Mouse (Mus musculus) CH12.LX (cell line): ENCODE measurements around the gene Gapdh.

Source experiments
- CTCF ChIP-seq, 2 experiments: IDR thresholded peaks in 1 of 2; conservative IDR thresholded peaks in 1 of 2; 2 replicates each; pipeline ENCODE4 v1.5.1; 2011 to 2012; ENCODE audit warnings: low read depth in 2 of 2, low read length in 2 of 2, improper control_type of control experiment in 1 of 2, inconsistent platforms in 1 of 2, mild to moderate bottlenecking in 1 of 2, moderate library complexity in 1 of 2
- EP300 ChIP-seq: IDR thresholded peaks from 2 replicates; pipeline ENCODE4 v1.6.1; 2011; ENCODE audit warnings: low read length, improper control_type of control experiment
- GABPA ChIP-seq: IDR thresholded peaks from 2 replicates; pipeline ENCODE4 v1.6.1; 2012; ENCODE audit warnings: low read depth, low read length, improper control_type of control experiment, inconsistent platforms; ENCODE audit not compliant: insufficient replicate concordance
- JUND ChIP-seq: conservative IDR thresholded peaks from 2 replicates; pipeline ENCODE4 v1.6.1; 2011; ENCODE audit warnings: low read depth, low read length, improper control_type of control experiment
- MAFK ChIP-seq: IDR thresholded peaks from 2 replicates; pipeline ENCODE4 v1.6.1; 2011; ENCODE audit warnings: low read length, improper control_type of control experiment; ENCODE audit not compliant: insufficient replicate concordance
- MAZ ChIP-seq: IDR thresholded peaks from 2 replicates; pipeline ENCODE4 v1.6.1; 2012; ENCODE audit warnings: low read depth, mild to moderate bottlenecking, inconsistent platforms, low read length, improper control_type of control experiment, moderate library complexity
- MYC ChIP-seq: IDR thresholded peaks from 2 replicates; pipeline ENCODE4 v1.6.1; 2011; ENCODE audit warnings: low read depth, mild to moderate bottlenecking, improper control_type of control experiment, low read length
- POLR2A ChIP-seq: IDR thresholded peaks from 2 replicates; pipeline ENCODE4 v1.6.1; 2011; ENCODE audit warnings: low read depth, mild to moderate bottlenecking, improper control_type of control experiment, low read length
- RAD21 ChIP-seq: IDR thresholded peaks from 2 replicates; pipeline ENCODE4 v1.6.1; 2011; ENCODE audit warnings: low read depth, mild to moderate bottlenecking, low read length, improper control_type of control experiment, moderate library complexity
- ZKSCAN1 ChIP-seq: IDR thresholded peaks from 2 replicates; pipeline ENCODE4 v1.6.1; 2012; ENCODE audit warnings: low read depth, inconsistent platforms, low read length, improper control_type of control experiment, borderline replicate concordance

DNA sequence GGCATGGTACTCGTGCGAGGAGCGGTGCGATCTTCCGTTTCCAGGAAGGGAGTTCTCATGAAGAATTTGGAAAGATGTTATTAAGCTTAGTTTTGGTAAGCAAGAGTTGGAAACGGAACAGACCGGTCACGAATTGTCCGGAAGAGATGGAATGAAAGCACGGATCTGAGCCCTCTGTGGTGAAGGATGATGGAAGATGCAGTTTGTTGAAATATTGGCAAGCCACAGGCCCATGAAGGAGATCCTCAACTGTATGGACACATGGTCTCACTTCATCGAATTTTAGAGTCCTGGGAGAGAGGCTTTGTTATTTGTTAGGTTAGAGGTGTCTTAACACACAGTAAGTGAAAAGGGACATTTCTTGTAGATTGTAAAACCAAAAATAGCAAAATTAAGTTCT lies 33.8 kb downstream of the Gapdh start:
- no peak for TF ChIP-seq RAD21
- TF ChIP-seq GABPA: no peak
- no peak for TF ChIP-seq JUND
- TF ChIP-seq MAFK: no peak
- no peak for TF ChIP-seq POLR2A
- no peak for TF ChIP-seq CTCF (conservative IDR thresholded peaks at IDR 0.05 in 1 of 2, IDR thresholded peaks at IDR 0.05 in 1 of 2; ENCODE audit: low read depth in 2 of 2, low read length in 2 of 2)
- no peak for TF ChIP-seq ZKSCAN1
- TF ChIP-seq MAZ: no peak
- no peak for TF ChIP-seq EP300
- TF ChIP-seq MYC: 0 out of 2 replicates have a peak, but pooled peaks have one; percentile 24
